Mouse (Mus musculus) CH12.LX (cell line): ENCODE data around the gene Myo15b.

Experiments
- BHLHE40 ChIP-seq: IDR thresholded peaks from 2 replicates; pipeline ENCODE4 v1.6.1; 2011; ENCODE audit warnings: mild to moderate bottlenecking, low read depth, low read length, improper control_type of control experiment
- CTCF ChIP-seq, 2 experiments: IDR thresholded peaks in 1 of 2; conservative IDR thresholded peaks in 1 of 2; 2 replicates each; pipeline ENCODE4 v1.5.1; 2011 to 2012; ENCODE audit warnings: low read depth in 2 of 2, low read length in 2 of 2, improper control_type of control experiment in 1 of 2, inconsistent platforms in 1 of 2, mild to moderate bottlenecking in 1 of 2, moderate library complexity in 1 of 2
- ELF1 ChIP-seq: IDR thresholded peaks from 2 replicates; pipeline ENCODE4 v1.6.1; 2014; ENCODE audit warnings: low read depth, mild to moderate bottlenecking, inconsistent platforms, low read length, improper control_type of control experiment
- HCFC1 ChIP-seq: IDR thresholded peaks from 2 replicates; pipeline ENCODE4 v1.6.1; 2012; ENCODE audit warnings: low read depth, mild to moderate bottlenecking, inconsistent platforms, low read length, improper control_type of control experiment
- JUND ChIP-seq: conservative IDR thresholded peaks from 2 replicates; pipeline ENCODE4 v1.6.1; 2011; ENCODE audit warnings: low read depth, low read length, improper control_type of control experiment
- POLR2A ChIP-seq: IDR thresholded peaks from 2 replicates; pipeline ENCODE4 v1.6.1; 2011; ENCODE audit warnings: low read depth, mild to moderate bottlenecking, improper control_type of control experiment, low read length
- TCF12 ChIP-seq: IDR thresholded peaks from 2 replicates; pipeline ENCODE4 v1.6.1; 2014; ENCODE audit warnings: low read depth, mild to moderate bottlenecking, inconsistent platforms, low read length, improper control_type of control experiment

DNA sequence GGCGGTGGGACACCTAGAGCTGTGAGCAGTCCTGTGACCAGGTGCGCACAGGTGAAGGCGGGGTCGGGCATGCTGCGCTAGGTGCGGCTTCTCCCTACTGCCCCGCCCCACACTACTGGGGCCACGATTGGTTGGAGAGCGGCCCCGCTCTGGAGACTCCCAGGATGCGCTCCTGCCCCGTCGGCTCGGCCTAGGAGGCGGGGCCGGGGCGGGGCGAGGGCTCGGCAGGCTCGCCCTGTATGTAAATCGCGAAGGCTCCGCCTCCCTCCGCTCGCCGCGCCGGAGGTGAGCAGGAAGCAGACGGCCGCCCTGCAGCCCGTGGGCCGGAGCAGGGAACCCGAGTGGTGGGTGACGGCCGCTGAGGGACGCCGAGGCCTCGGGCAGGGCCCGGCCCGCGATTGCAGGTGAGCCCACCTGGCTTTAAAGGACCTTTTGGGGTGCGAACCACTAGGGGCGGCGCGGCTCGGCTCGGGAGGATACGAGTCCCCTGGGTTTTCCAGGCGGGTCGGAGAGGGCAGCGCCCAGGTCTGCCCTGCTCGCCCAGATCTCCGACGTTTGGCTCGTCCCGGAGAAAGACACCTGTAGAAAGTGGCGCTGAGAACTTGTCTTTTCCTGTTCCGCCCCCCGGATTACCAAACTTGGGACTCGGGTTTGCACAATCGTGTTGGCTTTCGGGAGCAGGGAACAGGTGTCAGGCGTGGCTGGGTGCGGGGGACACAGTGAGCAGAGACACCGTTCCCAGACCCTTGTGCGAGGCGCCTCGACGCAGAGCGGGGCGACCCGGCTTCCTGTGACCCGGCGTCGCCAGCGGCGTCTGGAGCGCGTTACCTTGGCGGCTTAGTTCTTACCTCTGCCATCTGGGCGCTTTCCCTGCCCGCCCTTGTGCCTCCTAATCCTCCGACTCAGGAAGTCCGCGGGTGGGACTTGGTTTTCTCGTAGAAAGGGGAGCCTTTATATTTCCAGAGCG lies 34.1 kb upstream of the Myo15b start, which contains the start of gene Llgl2:
- TF ChIP-seq JUND: no peak
- TF ChIP-seq HCFC1: no peak; the same call in 1 of the 2 replicates
- no peak for TF ChIP-seq BHLHE40
- peak; percentile 90 for TF ChIP-seq POLR2A
- no peak for TF ChIP-seq CTCF (conservative IDR thresholded peaks at IDR 0.05 in 1 of 2, IDR thresholded peaks at IDR 0.05 in 1 of 2; ENCODE audit: low read depth in 2 of 2, low read length in 2 of 2)
- peak; percentile 79 for TF ChIP-seq ELF1
- TF ChIP-seq TCF12: peak; percentile 59; the same call in 1 of the 2 replicates
